Mouse (Mus musculus) heart, embryonic 12.5 days (tissue): ENCODE results near the gene Ropn1l. TPM values are rescaled to one million over a fixed set of nuclear protein-coding genes. Genes with fewer than 3 reads are reported as not detected.

ENCODE experiments used
- ATAC-seq: fragments of 200-750 bp; cut with Nextera tagmentation; 2 replicates; pipeline ENCODE4 v1.8.0; 2017; ENCODE audit warnings: moderate TSS enrichment, moderate library complexity; ENCODE audit not compliant: insufficient number of reproducible peaks, low FRiP score
- H3K27ac ChIP-seq: fragments of 300-500 bp; sonication (generic); 2 replicates; pipeline ENCODE4 v1.5.1; 2016; ENCODE audit warnings: mild to moderate bottlenecking, moderate library complexity; ENCODE audit not compliant: poor library complexity, severe bottlenecking
- H3K27me3 ChIP-seq: fragments of 300-500 bp; sonication (generic); replicated peaks from 2 replicates; pipeline ENCODE4 v1.6.1; 2016; ENCODE audit warnings: mild to moderate bottlenecking, moderate library complexity
- H3K36me3 ChIP-seq: fragments of 300-500 bp; sonication (generic); 2 replicates; pipeline ENCODE4 v1.6.1; 2016; ENCODE audit warnings: mild to moderate bottlenecking, moderate library complexity
- H3K4me1 ChIP-seq: fragments of 300-500 bp; sonication (generic); replicated peaks from 2 replicates; pipeline ENCODE4 v1.6.1; 2016; ENCODE audit warnings: mild to moderate bottlenecking
- H3K4me2 ChIP-seq: fragments of 300-500 bp; sonication (generic); 2 replicates; pipeline ENCODE4 v1.6.1; 2016; ENCODE audit warnings: mild to moderate bottlenecking, moderate library complexity
- H3K4me3 ChIP-seq: fragments of 300-500 bp; sonication (generic); 2 replicates; pipeline ENCODE4 v1.5.1; 2016; ENCODE audit warnings: mild to moderate bottlenecking
- H3K9ac ChIP-seq: fragments of 300-500 bp; sonication (generic); 2 replicates; pipeline ENCODE4 v1.6.1; 2016; ENCODE audit warnings: mild to moderate bottlenecking, moderate library complexity
- H3K9me3 ChIP-seq: fragments of 300-500 bp; sonication (generic); replicated peaks from 2 replicates; pipeline ENCODE4 v1.6.1; 2016; ENCODE audit warnings: mild to moderate bottlenecking, moderate library complexity
- WGBS: fragments of 180-500 bp; shearing (Covaris S2); methylation state at CpG from one replicate; pipeline ENCODE4 v1.1.7; 2016; 5-methylcytosine and 5-hydroxymethylcytosine counted together
- polyA plus RNA-seq: library from polyadenylated mRNA; unstranded; fragments of >200 nt; fragmentation: Nextera tagmentation; extraction: Ambion mirVana; gene quantifications from 2 replicates; pipeline ENCODE4 v1.2.1, GENCODE M21; 2016

Gene Ropn1l
- polyA plus RNA-seq, 1 experiment from 2014 or later = 2.2 TPM

DNA sequence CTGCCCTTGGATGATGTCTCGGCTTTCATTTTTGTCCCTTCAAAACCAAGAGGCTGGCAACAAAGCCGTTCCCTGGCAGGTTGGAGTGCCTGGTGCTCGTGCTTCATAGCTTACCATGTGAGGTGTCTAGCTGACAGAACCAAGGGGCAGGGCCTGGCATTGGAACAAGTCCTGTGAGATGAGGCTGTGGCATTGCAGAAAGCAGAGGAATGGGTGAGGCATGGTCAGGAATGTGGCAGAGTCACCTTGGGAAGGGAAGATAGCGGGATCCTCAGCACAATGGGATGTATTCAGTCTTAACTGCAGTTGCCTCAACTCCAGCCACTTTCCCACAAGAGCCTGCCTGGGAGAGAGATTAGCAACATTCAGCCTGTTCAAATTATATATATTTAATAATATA, 61.4 kb downstream of the Ropn1l start:
- 68% methylated on average over 4 of the region's 4 CpGs for WGBS
- Histone ChIP-seq H3K9ac (no peak overlapping the region), H3K9me3 (peaks cover 5% of the 10 kb centered on the region; the same call in 1 of the 2 replicates), H3K36me3 (no peaks in the 10 kb centered on the region), H3K27me3 (no peaks in the 10 kb centered on the region), H3K4me3 (no peak overlapping the region), H3K4me1 (peaks cover 31% of the 10 kb centered on the region), H3K4me2 (no peak overlapping the region), H3K27ac (no peak overlapping the region)
- no peak for ATAC-seq

Other genes starting within 250 kb of the Ropn1l start
- gene Dap, start 229.4 kb downstream of the Ropn1l start, polyA plus RNA-seq = 51.6 and 59.1 TPM in 2 replicates
- gene Ankrd33b, start 86.0 kb downstream of the Ropn1l start, polyA plus RNA-seq = 1.7 and 2.1 TPM in 2 replicates
- gene March6, start 77.3 kb upstream of the Ropn1l start, polyA plus RNA-seq = 41.3 and 41.9 TPM in 2 replicates
- gene Cmbl, start 111.7 kb upstream of the Ropn1l start, polyA plus RNA-seq = 6.6 and 8.0 TPM in 2 replicates
- gene Cct5, start 148.1 kb upstream of the Ropn1l start, polyA plus RNA-seq = 397 and 401 TPM in 2 replicates
- gene Fam173b, start 148.1 kb upstream of the Ropn1l start, polyA plus RNA-seq = 12.7 TPM in 2 replicates